Comparison of ENCODE assay signal across 7 mouse cellular contexts in the genomic region with DNA sequence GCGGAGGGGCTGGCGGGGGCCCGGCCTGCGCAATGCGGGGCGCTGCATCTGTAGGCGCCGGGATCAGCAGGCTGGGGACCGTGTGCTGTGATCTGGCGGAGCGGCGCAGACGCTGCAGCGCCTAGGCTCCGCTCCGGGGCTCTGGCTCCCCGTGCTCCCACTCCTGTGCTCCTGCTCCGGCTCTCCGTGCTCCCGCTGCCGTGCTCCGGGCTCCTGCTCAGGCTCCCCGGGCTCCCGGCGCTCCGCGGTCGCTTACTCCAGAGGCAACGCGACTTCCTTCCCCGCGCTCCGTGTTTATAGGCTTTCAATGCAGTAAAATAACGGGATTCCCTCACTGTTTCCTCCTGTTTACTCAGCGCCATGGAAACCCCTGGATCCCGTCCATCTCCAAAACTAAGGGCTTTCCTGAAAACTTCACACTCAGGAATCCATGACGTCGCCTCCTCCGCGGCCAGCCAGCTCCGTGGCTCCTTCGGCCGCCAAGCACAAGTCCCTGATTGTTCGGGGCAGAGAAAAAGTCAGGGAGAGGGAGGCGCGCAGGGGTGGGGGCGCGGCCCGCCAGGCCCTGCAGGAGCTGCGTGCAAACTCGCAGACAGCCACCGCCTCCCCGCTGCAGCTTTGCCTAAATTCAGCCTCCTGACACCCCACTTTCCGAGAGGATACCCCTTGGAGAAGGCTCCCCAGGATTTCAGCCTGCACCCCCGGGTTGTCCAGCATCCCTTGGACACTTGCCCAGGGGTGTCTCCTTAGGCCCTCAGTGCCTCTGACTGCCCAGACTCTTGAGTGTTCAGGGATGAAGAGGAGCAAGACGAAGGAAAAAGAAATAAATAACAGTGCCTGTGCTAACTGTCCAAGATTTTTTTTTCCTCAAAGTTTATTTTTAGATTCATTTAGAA. TPM values are rescaled to one million over a fixed set of nuclear protein-coding genes. Genes with fewer than 3 reads are reported as not detected.
A peak's percentile ranks its signal among the peaks of the same experiment; 100 is the strongest.
DNase-seq lines count a peak whose midpoint lies in the region; ATAC-seq lines count a peak whose summit lies in the region.

A gene (minus strand): TSS at position 167 of the 896 bp plus-strand sequence.

- peak; percentile 83 for DNase-seq in adrenal gland, adult 2 months
- DNase-seq in embryo, embryonic 10.5 days (ENCODE audit: low spot score) = peak; percentile 82
- DNase-seq in gastrocnemius, postnatal 25 days = peak; percentile 87
- DNase-seq in left cerebral cortex, adult 9 months (ENCODE audit: low spot score in 2 of 2) = peak; percentile 44 to 79
- DNase-seq in right cerebral cortex, postnatal 4 days = peak; percentile 67

- no peak for ATAC-seq in inflammation-experienced regulatory T-cells, adult 6 months
- ATAC-seq in megakaryocyte-erythroid progenitor cell, adult 5-6 weeks (replicated peaks; ENCODE audit: low FRiP score, low TSS enrichment, poor library complexity, severe bottlenecking) = 0 out of 2 replicates have a peak, but pooled peaks have one; percentile 21

RNA-seq across cellular contexts. Expression of the gene that starts here (rescaled TPM):
- total RNA-seq in adrenal gland, adult 2 months (2021) = 1 to 10 TPM; 3.5 to 4.9 TPM
- polyA plus RNA-seq in adrenal gland, adult 2 months (2012; rRNA removed) = 2.8 and 4.7 TPM in 2 replicates
- 1 to 10 TPM; 6.4 to 7.7 TPM for total RNA-seq in gastrocnemius, postnatal 25 days (2021)
- polyA plus RNA-seq in inflammation-experienced regulatory T-cells, adult 6 months (2017; shearing (Covaris generic)) = 10 to 100 TPM; 21.7 to 24.8 (median 23.1) TPM
- 0.44 and 0.69 TPM in 2 replicates for total RNA-seq in megakaryocyte-erythroid progenitor cell, adult 5-6 weeks (2014; fragmentation: Nextera tagmentation)
- 0.33 and 0.46 TPM in 2 replicates for total RNA-seq in megakaryocyte-erythroid progenitor cell, adult 5-6 weeks (2017)

Comparison
In these comparisons a context has a peak if more than half of its experiments do, and no peak if none do; other contexts are left out.
1. Peak in ATAC-seq in megakaryocyte-erythroid progenitor cell, adult 5-6 weeks; RNA of the gene not detected or under 1 TPM.